Mouse (Mus musculus) layer of hippocampus, adult 11-12 months (tissue): ENCODE data around the gene Iqch.

ENCODE experiments used
- DNase-seq: peaks from one replicate; pipeline ENCODE4 v3.0.0; 2022; ENCODE audit warnings: low spot score

The Iqch gene

GRCm38 (mm10) chr9:63377270-63378142 is 224.8 kb downstream of the Iqch start, which contains the start of gene Map2k5:
TSS of gene Map2k5 (minus strand) at chr9:63377902.
- DNase-seq: peak; percentile 91

- DNase-seq: no peak
Measured at GRCm38 (mm10) chr9:63373315-63373714, 229.0 kb downstream of the Iqch start.

- DNase-seq: no peak
Measured at GRCm38 (mm10) chr9:63372541-63372940, 229.8 kb downstream of the Iqch start.
